Mouse (Mus musculus) stomach, embryonic 14.5 days (tissue): Measurements from ENCODE around the gene Cecr2. TPM values are rescaled to one million over a fixed set of nuclear protein-coding genes. Genes with fewer than 3 reads are reported as not detected.

Experiments used
- ATAC-seq: fragments of 200-750 bp; cut with Nextera tagmentation; 2 replicates; pipeline ENCODE4 v1.8.0; 2017; ENCODE audit warnings: low read depth, moderate TSS enrichment; ENCODE audit not compliant: insufficient number of reproducible peaks, insufficient read depth, low FRiP score
- H3K27ac ChIP-seq: fragments of 300-500 bp; sonication (generic); 2 replicates; pipeline ENCODE4 v1.5.1; 2014; ENCODE audit warnings: mild to moderate bottlenecking, low read length, moderate library complexity, mixed read lengths
- H3K27me3 ChIP-seq: fragments of 300-500 bp; sonication (generic); 2 replicates; pipeline ENCODE4 v1.6.1; 2014; ENCODE audit warnings: low read length, control low read depth, mixed read lengths; ENCODE audit not compliant: control insufficient read depth, insufficient read depth
- H3K36me3 ChIP-seq: fragments of 300-500 bp; sonication (generic); 2 replicates; pipeline ENCODE4 v1.6.1; 2014; ENCODE audit warnings: mild to moderate bottlenecking, control low read depth, low read length, moderate library complexity, mixed read lengths; ENCODE audit not compliant: control insufficient read depth, insufficient read depth
- H3K4me1 ChIP-seq: fragments of 300-500 bp; sonication (generic); 2 replicates; pipeline ENCODE4 v1.6.1; 2014; ENCODE audit warnings: low read length, control low read depth, mixed read lengths; ENCODE audit not compliant: control insufficient read depth, insufficient read depth
- H3K4me2 ChIP-seq: fragments of 300-500 bp; sonication (generic); replicated peaks from 2 replicates; pipeline ENCODE4 v1.6.1; 2014; ENCODE audit warnings: low read depth, low read length, control low read depth
- H3K4me3 ChIP-seq: fragments of 300-500 bp; sonication (generic); 2 replicates; pipeline ENCODE4 v1.5.1; 2014; ENCODE audit warnings: low read depth, low read length, control low read depth
- H3K9ac ChIP-seq: fragments of 300-500 bp; sonication (generic); replicated peaks from 2 replicates; pipeline ENCODE4 v1.6.1; 2014; ENCODE audit warnings: low read depth, mild to moderate bottlenecking, control low read depth, low read length, moderate library complexity, mixed read lengths
- H3K9me3 ChIP-seq: fragments of 300-500 bp; sonication (generic); 2 replicates; pipeline ENCODE4 v1.6.1; 2016; ENCODE audit warnings: low read depth, low read length, control low read depth; ENCODE audit not compliant: control insufficient read depth
- WGBS: fragments of 180-500 bp; shearing (Covaris S2); extraction: QIAGEN DNeasy Blood & Tissue Kit; methylation state at CpG from one replicate; pipeline ENCODE4 v1.1.7; 2014; 5-methylcytosine and 5-hydroxymethylcytosine counted together
- polyA plus RNA-seq: library from polyadenylated mRNA; unstranded; fragments of >200 nt; fragmentation: Nextera tagmentation; extraction: Ambion mirVana; gene quantifications from 2 replicates; pipeline ENCODE4 v1.2.1, GENCODE M21; 2014

The Cecr2 gene
- polyA plus RNA-seq, 1 experiment from 2014 or later, result 3.3 TPM

DNA sequence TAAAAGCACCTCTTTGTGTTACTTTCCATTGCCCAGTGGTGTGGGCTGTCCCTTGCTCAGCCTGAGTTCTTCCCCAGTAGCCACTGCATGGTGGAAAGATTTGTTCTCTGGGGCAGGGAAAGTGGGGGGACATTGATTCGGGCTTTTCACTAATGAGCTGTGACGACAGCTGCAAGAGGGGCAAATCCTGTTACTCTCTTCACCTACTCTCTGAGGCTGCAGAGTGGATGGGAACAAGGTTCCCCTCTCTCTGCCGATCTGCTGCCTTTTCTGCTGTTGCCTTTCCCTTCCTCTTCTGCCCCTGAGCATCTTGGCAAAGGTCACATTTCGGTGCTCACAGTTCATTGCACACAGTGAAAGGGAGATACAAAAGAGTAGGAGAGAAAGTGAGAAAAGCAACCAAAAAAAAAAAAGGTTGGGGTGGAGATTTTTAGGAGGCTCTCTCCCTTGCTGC, 50.4 kb downstream of the Cecr2 start:
- H3K9ac ChIP-seq, result no peak overlapping the region
- no peak for ATAC-seq
- H3K4me3 ChIP-seq, result no peak overlapping the region
- 0 out of 2 replicates have a peak, but pooled peaks cover 3% of the 10 kb centered on the region for H3K4me1 ChIP-seq
- no peak overlapping the region for H3K27ac ChIP-seq
- H3K27me3 ChIP-seq, result no peaks in the 10 kb centered on the region
- no peak overlapping the region for H3K4me2 ChIP-seq
- no peaks in the 10 kb centered on the region for H3K36me3 ChIP-seq
- 17% methylated on average over 4 of the region's 4 CpGs for WGBS
- H3K9me3 ChIP-seq, result no peaks in the 10 kb centered on the region

GRCm38 (mm10) chr6:120725986-120726385, 59.8 kb downstream of the Cecr2 start:
- H3K9me3 ChIP-seq, result no peaks in the 10 kb centered on the region
- ATAC-seq, result no peak
- no peak overlapping the region for H3K4me2 ChIP-seq

GRCm38 (mm10) chr6:120736011-120736410, 69.8 kb downstream of the Cecr2 start:
- Histone ChIP-seq H3K4me2 (no peak overlapping the region), H3K9me3 (no peaks in the 10 kb centered on the region), H3K9ac (no peak overlapping the region), H3K36me3 (no peaks in the 10 kb centered on the region), H3K4me1 (no peaks in the 10 kb centered on the region), H3K27ac (no peak overlapping the region), H3K4me3 (no peak overlapping the region), H3K27me3 (no peaks in the 10 kb centered on the region)
- WGBS, result 81% methylated on average over 3 of the region's 3 CpGs
- no peak for ATAC-seq

More at GRCm38 (mm10) chr6:120725986-120726385, 59.8 kb downstream of the Cecr2 start:
- no peak overlapping the region for H3K27ac ChIP-seq
- no peaks in the 10 kb centered on the region for H3K4me1 ChIP-seq
- no peaks in the 10 kb centered on the region for H3K36me3 ChIP-seq
- no peaks in the 10 kb centered on the region for H3K27me3 ChIP-seq
- H3K4me3 ChIP-seq, result no peak overlapping the region
- no peak overlapping the region for H3K9ac ChIP-seq
- WGBS, result 31% methylated on average over 2 of the region's 2 CpGs

DNA sequence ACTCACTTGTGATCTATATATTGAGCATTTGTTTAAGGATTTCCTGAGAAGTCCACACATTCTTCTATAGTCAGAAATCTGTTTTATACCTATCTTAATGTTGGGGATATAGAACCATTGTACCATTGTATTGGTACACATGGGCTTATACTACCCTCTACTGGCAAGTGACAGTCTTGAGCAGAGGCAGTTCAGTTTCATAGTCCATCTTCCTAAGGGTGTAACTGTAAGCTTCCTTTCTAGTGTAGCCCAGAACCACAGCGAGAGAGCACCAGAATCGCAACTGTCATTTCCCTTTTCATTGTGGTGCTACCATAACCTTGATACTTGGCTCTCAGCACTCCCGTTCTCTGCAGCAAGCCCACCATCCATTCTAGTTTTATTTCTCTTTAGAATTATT, 70.4 kb downstream of the Cecr2 start:
- Histone ChIP-seq H3K9me3 (no peaks in the 10 kb centered on the region), H3K4me1 (no peaks in the 10 kb centered on the region), H3K27me3 (no peaks in the 10 kb centered on the region), H3K4me2 (no peak overlapping the region), H3K36me3 (no peaks in the 10 kb centered on the region), H3K4me3 (no peak overlapping the region), H3K27ac (no peak overlapping the region), H3K9ac (no peak overlapping the region)
- 71% methylated on average over 3 of the region's 3 CpGs for WGBS
- ATAC-seq, result no peak; the same call in 1 of the 2 replicates

GRCm38 (mm10) chr6:120743130-120743529, 77.0 kb downstream of the Cecr2 start:
- H3K36me3 ChIP-seq, result no peaks in the 10 kb centered on the region
- H3K9ac ChIP-seq, result no peak overlapping the region
- no peaks in the 10 kb centered on the region for H3K4me1 ChIP-seq
- H3K9me3 ChIP-seq, result no peaks in the 10 kb centered on the region
- H3K4me2 ChIP-seq, result no peak overlapping the region
- WGBS, result 98% methylated on average over 2 of the region's 2 CpGs
- no peak overlapping the region for H3K27ac ChIP-seq
- H3K27me3 ChIP-seq, result no peaks in the 10 kb centered on the region
- ATAC-seq, result no peak
- no peak overlapping the region for H3K4me3 ChIP-seq

DNA sequence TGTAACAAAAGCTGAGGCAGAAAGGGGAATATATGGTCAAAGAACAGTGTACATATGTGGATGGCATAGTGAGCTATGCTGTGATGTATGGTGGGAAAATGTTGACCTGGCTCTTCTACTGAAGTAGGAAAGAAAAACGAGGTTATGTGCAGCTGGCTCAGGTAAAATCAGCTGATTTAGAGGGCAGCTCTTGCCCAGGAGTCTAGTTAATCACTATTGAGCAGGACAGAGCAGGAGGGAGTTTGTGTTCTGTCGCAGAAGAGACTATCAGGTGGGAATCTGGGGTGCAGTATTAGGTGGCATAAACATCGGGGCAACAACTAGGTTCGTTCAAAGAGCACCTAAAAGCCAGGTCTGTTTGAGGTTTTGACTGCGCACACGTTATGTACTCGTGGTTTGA, 78.1 kb downstream of the Cecr2 start:
- 86% methylated on average over 7 of the region's 7 CpGs for WGBS
- no peak overlapping the region for H3K9ac ChIP-seq
- no peak overlapping the region for H3K4me2 ChIP-seq
- no peaks in the 10 kb centered on the region for H3K9me3 ChIP-seq
- no peak overlapping the region for H3K4me3 ChIP-seq
- no peaks in the 10 kb centered on the region for H3K4me1 ChIP-seq
- no peaks in the 10 kb centered on the region for H3K36me3 ChIP-seq
- H3K27ac ChIP-seq, result no peak overlapping the region
- H3K27me3 ChIP-seq, result no peaks in the 10 kb centered on the region
- no peak for ATAC-seq

- no peaks in the 10 kb centered on the region for H3K4me1 ChIP-seq
- no peak overlapping the region for H3K27ac ChIP-seq
- H3K9ac ChIP-seq, result no peak overlapping the region
- no peak overlapping the region for H3K4me2 ChIP-seq
- H3K27me3 ChIP-seq, result no peaks in the 10 kb centered on the region
- H3K9me3 ChIP-seq, result no peaks in the 10 kb centered on the region
- no peaks in the 10 kb centered on the region for H3K36me3 ChIP-seq
- ATAC-seq, result no peak
- H3K4me3 ChIP-seq, result no peak overlapping the region
- 91% methylated on average over 2 of the region's 2 CpGs for WGBS
These were observed 80.2 kb downstream of the Cecr2 start for GRCm38 (mm10) chr6:120746416-120746815.

GRCm38 (mm10) chr6:120761151-120761550, 95.0 kb downstream of the Cecr2 start:
- 84% methylated on average over 2 of the region's 2 CpGs for WGBS
- H3K9me3 ChIP-seq, result no peaks in the 10 kb centered on the region

GRCm38 (mm10) chr6:120769972-120770371, 103.8 kb downstream of the Cecr2 start:
- Histone ChIP-seq H3K27me3 (no peaks in the 10 kb centered on the region), H3K36me3 (no peaks in the 10 kb centered on the region), H3K9me3 (no peaks in the 10 kb centered on the region), H3K9ac (no peak overlapping the region), H3K4me1 (no peaks in the 10 kb centered on the region), H3K27ac (no peak overlapping the region), H3K4me3 (no peak overlapping the region), H3K4me2 (no peak overlapping the region)
- ATAC-seq, result no peak
- WGBS, result 80% methylated on average over 1 of the region's 1 CpGs

More at GRCm38 (mm10) chr6:120761151-120761550, 95.0 kb downstream of the Cecr2 start:
- no peak for ATAC-seq
- H3K9ac ChIP-seq, result no peak overlapping the region
- H3K27ac ChIP-seq, result no peak overlapping the region
- H3K27me3 ChIP-seq, result no peaks in the 10 kb centered on the region
- no peak overlapping the region for H3K4me3 ChIP-seq
- no peak overlapping the region for H3K4me2 ChIP-seq
- H3K4me1 ChIP-seq, result no peaks in the 10 kb centered on the region
- H3K36me3 ChIP-seq, result no peaks in the 10 kb centered on the region; the same call in none of the 2 replicates
